Comparison of ENCODE assay signal across 30 mouse cellular contexts in genomic region chr2:143876026-143876425, GRCm38 (mm10). TPM values are rescaled to one million over a fixed set of nuclear protein-coding genes. Genes with fewer than 3 reads are reported as not detected.
DNase-seq lines count a peak whose midpoint lies in the region; ATAC-seq and TF ChIP-seq lines count a peak whose summit lies in the region.
"Had no signal": no experiment of that assay in that cellular context is flagged by ENCODE, and none has a peak within 500 bp of the region (broad histone marks: within the 10 kb centered on the region; RNA-seq: fewer than 3 reads in every experiment).

No protein-coding gene starts in this region.

- intact Hi-C loops in heart, adult 2 months (cut with DNase I): loop anchor here (5.0 kb wide), 1 partner anchor 36 kb away; no protein-coding TSS in a partner anchor
- intact Hi-C loops in heart, postnatal 36 days (cut with DNase I): loop anchor here (2.0 kb wide), 1 partner anchor 39 kb away; the partner anchor contains the start of gene Dstn

- TF ChIP-seq POLR2A in heart, adult 2 months (IDR thresholded peaks at IDR 0.05; ENCODE audit: insufficient read depth, low read depth, low read length): no peak
- no peak for TF ChIP-seq POLR2A in liver, adult 2 months (IDR thresholded peaks at IDR 0.05; ENCODE audit: extremely low read depth, insufficient read depth, low read length)

- H3K36me3 ChIP-seq in heart, adult 2 months (ENCODE audit: control insufficient read depth, insufficient read depth, low read length): no peaks in the 10 kb centered on the region
- H3K36me3 ChIP-seq in liver, adult 2 months (ENCODE audit: control insufficient read depth, insufficient read depth, low read length): no peaks in the 10 kb centered on the region
- no peaks in the 10 kb centered on the region for H3K36me3 ChIP-seq in liver, embryonic 11.5 days (ENCODE audit: control insufficient read depth, insufficient read depth, low read length)
- no peaks in the 10 kb centered on the region for H3K36me3 ChIP-seq in heart, postnatal 0 days (replicated peaks; ENCODE audit: control insufficient read depth, insufficient read depth, low read length)
- H3K36me3 ChIP-seq: embryonic facial prominence, embryonic 13.5 days; hindbrain, embryonic 10.5 days; hindbrain, embryonic 15.5 days; limb, embryonic 13.5 days; liver, embryonic 13.5 days; midbrain, embryonic 13.5 days; neural tube, embryonic 13.5 days had no signal

- no peak for TF ChIP-seq CTCF in heart, adult 2 months (IDR thresholded peaks at IDR 0.05)
- TF ChIP-seq CTCF in liver, adult 2 months (IDR thresholded peaks at IDR 0.05; ENCODE audit: low read depth, low read length): no peak
- TF ChIP-seq CTCF in heart, postnatal 0 days (IDR thresholded peaks at IDR 0.05; ENCODE audit: low read depth): no peak

- no peaks in the 10 kb centered on the region for H3K9me3 ChIP-seq in liver, embryonic 11.5 days (ENCODE audit: control insufficient read depth, low read length)
- no peaks in the 10 kb centered on the region for H3K9me3 ChIP-seq in heart, postnatal 0 days (replicated peaks; ENCODE audit: control insufficient read depth, low read length)
- H3K9me3 ChIP-seq: embryonic facial prominence, embryonic 13.5 days; forebrain, embryonic 13.5 days; hindbrain, embryonic 15.5 days; limb, embryonic 13.5 days; liver, embryonic 13.5 days; midbrain, embryonic 13.5 days; neural tube, embryonic 13.5 days had no signal

- WGBS in heart, adult 2 months: 33% methylated on average over 1 of the region's 1 CpGs
- WGBS in liver, adult 2 months: 30% methylated on average over 1 of the region's 1 CpGs
- 60% methylated on average over 1 of the region's 1 CpGs for WGBS in liver, embryonic 11.5 days
- WGBS in heart, postnatal 0 days: 40% methylated on average over 1 of the region's 1 CpGs

- no peak overlapping the region for H3K4me3 ChIP-seq in heart, adult 2 months
- H3K4me3 ChIP-seq in liver, adult 2 months (ENCODE audit: insufficient read depth, low read depth, low read length): no peak overlapping the region
- H3K4me3 ChIP-seq in liver, embryonic 11.5 days (ENCODE audit: low read depth, low read length): no peak overlapping the region
- H3K4me3 ChIP-seq in heart, postnatal 0 days (ENCODE audit: low read depth, low read length): no peak overlapping the region
- H3K4me3 ChIP-seq: embryonic facial prominence, embryonic 13.5 days; forebrain, embryonic 13.5 days; hindbrain, embryonic 10.5 days; hindbrain, embryonic 15.5 days; limb, embryonic 13.5 days; liver, embryonic 13.5 days; megakaryocyte, embryonic 14.5 days; midbrain, embryonic 13.5 days; neural tube, embryonic 13.5 days had no signal

- H3K4me1 ChIP-seq in heart, adult 2 months (ENCODE audit: control insufficient read depth, insufficient read depth, low read length): peaks cover 11% of the 10 kb centered on the region
- H3K4me1 ChIP-seq in liver, adult 2 months (ENCODE audit: control insufficient read depth, insufficient read depth, low read length): peaks cover 11% of the 10 kb centered on the region
- H3K4me1 ChIP-seq in liver, embryonic 11.5 days (replicated peaks; ENCODE audit: control insufficient read depth, insufficient read depth, low read length): peaks cover 13% of the 10 kb centered on the region
- peaks cover 22% of the 10 kb centered on the region for H3K4me1 ChIP-seq in heart, postnatal 0 days (ENCODE audit: control insufficient read depth, insufficient read depth)
- H3K4me1 ChIP-seq: embryonic facial prominence, embryonic 13.5 days; forebrain, embryonic 13.5 days; hindbrain, embryonic 10.5 days; hindbrain, embryonic 15.5 days; limb, embryonic 13.5 days; midbrain, embryonic 13.5 days had no signal

- no peak overlapping the region for H3K9ac ChIP-seq in heart, adult 2 months (ENCODE audit: low read depth, low read length)
- no peak overlapping the region for H3K9ac ChIP-seq in liver, adult 2 months (ENCODE audit: low read depth, low read length)
- no peak overlapping the region for H3K9ac ChIP-seq in liver, embryonic 11.5 days (ENCODE audit: low read depth, low read length)
- no peak overlapping the region for H3K9ac ChIP-seq in heart, postnatal 0 days (replicated peaks; ENCODE audit: low read depth, low read length)
- H3K9ac ChIP-seq: embryonic facial prominence, embryonic 13.5 days; forebrain, embryonic 13.5 days; hindbrain, embryonic 15.5 days; limb, embryonic 13.5 days; liver, embryonic 13.5 days; midbrain, embryonic 13.5 days; neural tube, embryonic 13.5 days had no signal

- H3K79me2 ChIP-seq in heart, adult 2 months (replicated peaks; ENCODE audit: control insufficient read depth, insufficient read depth, low read length): no peaks in the 10 kb centered on the region
- no peaks in the 10 kb centered on the region for H3K79me2 ChIP-seq in liver, adult 2 months (ENCODE audit: control insufficient read depth, insufficient read depth, low read length)

- TF ChIP-seq EP300 in heart, adult 2 months (IDR thresholded peaks at IDR 0.05; ENCODE audit: insufficient read depth, low read depth, low read length): no peak
- no peak for TF ChIP-seq EP300 in heart, postnatal 0 days (IDR thresholded peaks at IDR 0.05; ENCODE audit: low read depth)

- no peak for DNase-seq in heart, adult 2 months
- no peak for DNase-seq in heart, postnatal 36 days
- DNase-seq in kidney, adult 9 months: peak; percentile 27
- no peak for DNase-seq in kidney, postnatal 4 days
- DNase-seq in liver, adult 2 months (ENCODE audit: extremely low read depth, low read depth, low spot score): peak; percentile 69
- DNase-seq in liver, embryonic 11.5 days (ENCODE audit: low spot score): no peak
- no peak for DNase-seq in heart, postnatal 0 days (ENCODE audit: low spot score)
- DNase-seq in spleen, postnatal 36 days (ENCODE audit: low spot score in 2 of 2): no peak
- DNase-seq: adrenal gland, postnatal 14 days; cerebellum, adult 11 months; cerebellum, adult 9-10 months; gastrocnemius, postnatal 25 days; kidney, adult 18-20 months; liver, embryonic 13.5 days; lung, adult 18-20 months; lung, postnatal 4 days; right cerebral cortex, postnatal 4 days; thymus, adult 2 months; thymus, postnatal 36 days had no signal

- no peaks in the 10 kb centered on the region for H3K27me3 ChIP-seq in heart, adult 2 months (ENCODE audit: control insufficient read depth, insufficient read depth, low read length)
- no peaks in the 10 kb centered on the region for H3K27me3 ChIP-seq in liver, adult 2 months (ENCODE audit: control insufficient read depth, insufficient read depth, low read length)
- H3K27me3 ChIP-seq in liver, embryonic 11.5 days (replicated peaks; ENCODE audit: control insufficient read depth, insufficient read depth, low read length): no peaks in the 10 kb centered on the region
- H3K27me3 ChIP-seq in heart, postnatal 0 days (ENCODE audit: control insufficient read depth, insufficient read depth, low read length): no peaks in the 10 kb centered on the region
- H3K27me3 ChIP-seq: embryonic facial prominence, embryonic 13.5 days; forebrain, embryonic 13.5 days; hindbrain, embryonic 15.5 days; limb, embryonic 13.5 days; liver, embryonic 13.5 days; megakaryocyte, embryonic 14.5 days; midbrain, embryonic 13.5 days; neural tube, embryonic 13.5 days; Patski had no signal

- ATAC-seq in liver, embryonic 11.5 days (replicated peaks; ENCODE audit: low FRiP score): no peak
- no peak for ATAC-seq in heart, postnatal 0 days (ENCODE audit: insufficient read depth, low read depth)
- ATAC-seq: forebrain, embryonic 13.5 days; inflammation-experienced regulatory T-cells, adult 6 months; lung, postnatal 0 days; midbrain, embryonic 13.5 days; Patski had no signal

- H3K27ac ChIP-seq in heart, adult 2 months: peak overlapping the region; percentile 60
- peak overlapping the region; percentile 73 for H3K27ac ChIP-seq in liver, adult 2 months (replicated peaks; ENCODE audit: insufficient read depth, low read depth, low read length)
- H3K27ac ChIP-seq in liver, embryonic 11.5 days (ENCODE audit: low read depth, low read length): no peak overlapping the region
- H3K27ac ChIP-seq in heart, postnatal 0 days (ENCODE audit: low read depth): peak overlapping the region; percentile 65; the same call in 1 of the 2 replicates
- H3K27ac ChIP-seq: embryonic facial prominence, embryonic 13.5 days; forebrain, embryonic 13.5 days; hindbrain, embryonic 10.5 days; hindbrain, embryonic 15.5 days; limb, embryonic 13.5 days; liver, embryonic 13.5 days; midbrain, embryonic 13.5 days; neural tube, embryonic 13.5 days had no signal

- no peak overlapping the region for H3K4me2 ChIP-seq in liver, embryonic 11.5 days
- H3K4me2 ChIP-seq in heart, postnatal 0 days (ENCODE audit: low read depth, low read length): no peak overlapping the region
- H3K4me2 ChIP-seq: embryonic facial prominence, embryonic 13.5 days; forebrain, embryonic 13.5 days; hindbrain, embryonic 15.5 days; limb, embryonic 13.5 days; liver, embryonic 13.5 days; midbrain, embryonic 13.5 days; neural tube, embryonic 13.5 days had no signal

RNA-seq across cellular contexts. Expression of gene Bfsp1, which starts 13.1 kb away (rescaled TPM):
- under 1 TPM; 0.25 to 0.26 TPM for total RNA-seq in heart, adult 2 months (2021)
- polyA plus RNA-seq in heart, adult 2 months (2012; rRNA removed): 0.27 and 0.32 TPM in 2 replicates
- total RNA-seq in heart, postnatal 36 days (2021): under 1 TPM; 0.17 to 0.27 TPM
- total RNA-seq in liver, adult 2 months (2014; rRNA removed): 0.07 and 0.09 TPM in 2 replicates
- polyA plus RNA-seq in liver, adult 2 months (2012; rRNA removed): 0.04 and 0.05 TPM in 2 replicates
- 0.45 and 0.96 TPM in 2 replicates for polyA plus RNA-seq in liver, embryonic 11.5 days (2014; fragmentation: Nextera tagmentation; extraction: Ambion mirVana)
- total RNA-seq in heart, postnatal 0 days (2014; rRNA removed; ENCODE audit: low replicate concordance): 0.23 and 0.70 TPM in 2 replicates
- polyA plus RNA-seq in heart, postnatal 0 days (2015; fragmentation: Nextera tagmentation; extraction: Ambion mirVana): 1.1 and 1.3 TPM in 2 replicates
- polyA plus RNA-seq: inflammation-experienced regulatory T-cells, adult 6 months had no signal

RNA-seq across cellular contexts. Expression of gene Dstn, which starts 39.1 kb away (rescaled TPM):
- total RNA-seq in heart, adult 2 months (2021): 100 to 1,000 TPM; 163 to 166 TPM
- polyA plus RNA-seq in heart, adult 2 months (2012; rRNA removed): 54.8 and 85.7 TPM in 2 replicates
- 100 to 1,000 TPM; 196 to 202 TPM for total RNA-seq in heart, postnatal 36 days (2021)
- 191 and 252 TPM in 2 replicates for total RNA-seq in liver, adult 2 months (2014; rRNA removed)
- 25.0 and 27.5 TPM in 2 replicates for polyA plus RNA-seq in liver, adult 2 months (2012; rRNA removed)
- polyA plus RNA-seq in liver, embryonic 11.5 days (2014; fragmentation: Nextera tagmentation; extraction: Ambion mirVana): 241 and 242 TPM in 2 replicates
- total RNA-seq in heart, postnatal 0 days (2014; rRNA removed; ENCODE audit: low replicate concordance): 627 and 637 TPM in 2 replicates
- polyA plus RNA-seq in heart, postnatal 0 days (2015; fragmentation: Nextera tagmentation; extraction: Ambion mirVana): 912 and 913 TPM in 2 replicates

Comparison
In these comparisons a context has a peak if more than half of its experiments do, and no peak if none do; other contexts are left out.
1. DNase-seq: peak in kidney, adult 9 months (single experiment) and liver, adult 2 months (single experiment); none in heart, adult 2 months (0 of 2), heart, postnatal 36 days (0 of 2), kidney, postnatal 4 days (0 of 2), liver, embryonic 11.5 days (single experiment), heart, postnatal 0 days (single experiment) and spleen, postnatal 36 days (0 of 2).